Mouse (Mus musculus) liver (tissue): ENCODE results near the gene Rnf111.

Source experiments
- DNase-seq: peaks from one replicate; pipeline ENCODE4 v3.0.0-alpha.2; 2020; ENCODE audit warnings: mixed read lengths

Rnf111 gene

DNA sequence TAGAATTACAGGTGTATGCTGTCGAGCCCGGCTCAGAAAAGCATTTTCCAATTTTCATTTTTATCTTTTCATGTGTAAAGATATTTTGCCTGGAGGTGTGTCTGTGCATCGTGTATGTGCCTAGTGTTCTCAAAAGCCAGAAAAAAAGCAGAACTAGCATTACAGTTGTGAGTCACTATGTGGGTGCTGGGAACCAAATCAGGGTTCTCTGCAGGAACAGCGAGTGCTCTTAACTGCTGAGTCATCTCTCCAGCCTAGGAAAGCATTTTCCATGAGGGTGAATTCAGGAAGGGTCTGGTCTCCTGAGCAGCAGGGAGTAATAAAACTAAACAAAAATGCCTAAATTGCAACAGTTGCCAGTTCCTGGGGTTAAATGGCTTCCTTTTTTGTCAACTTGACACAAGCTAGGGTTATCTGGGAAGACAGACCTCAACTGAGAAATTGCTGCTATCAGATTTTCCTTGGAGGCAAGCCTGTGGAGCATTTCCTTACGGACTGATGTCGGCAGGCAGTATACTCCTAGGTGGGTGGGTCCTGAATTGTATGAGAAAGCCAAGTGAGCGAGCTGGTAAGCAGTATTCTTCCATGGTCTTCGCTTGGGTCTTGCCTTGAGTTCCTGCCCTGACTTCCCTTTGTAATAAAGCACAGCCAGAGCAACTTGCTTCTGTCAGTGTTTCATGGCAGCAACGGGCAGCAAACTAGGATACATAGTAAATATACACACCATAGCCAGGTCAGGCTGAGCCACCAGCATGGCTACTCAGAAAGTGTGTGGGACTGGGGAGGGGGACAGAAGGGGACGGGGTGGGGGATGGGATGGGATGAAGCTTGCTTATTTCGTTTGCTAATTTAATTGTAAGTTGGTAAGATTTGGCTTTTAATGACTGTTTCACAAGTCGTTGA, 111.6 kb downstream of the Rnf111 start:
- no peak for DNase-seq

DNA sequence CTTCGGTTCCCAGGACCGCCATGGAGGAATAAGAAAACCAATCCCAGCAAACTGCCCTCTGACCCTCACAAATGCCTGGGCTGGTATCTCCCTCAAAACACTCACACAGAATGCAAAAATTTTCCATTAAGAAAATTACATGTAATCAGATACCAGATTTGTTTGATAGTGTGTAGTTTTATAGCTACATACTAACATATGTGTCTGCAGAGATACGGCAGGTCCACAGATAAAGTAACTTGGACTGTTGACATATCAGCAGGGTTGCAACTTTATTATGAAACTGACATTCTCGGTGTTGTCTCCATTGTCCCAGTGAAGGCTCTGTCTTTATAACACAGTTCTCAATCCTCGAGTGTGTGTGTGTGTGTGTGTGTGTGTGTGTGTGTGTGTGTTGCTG, 112.5 kb downstream of the Rnf111 start:
- DNase-seq, result no peak

DNA sequence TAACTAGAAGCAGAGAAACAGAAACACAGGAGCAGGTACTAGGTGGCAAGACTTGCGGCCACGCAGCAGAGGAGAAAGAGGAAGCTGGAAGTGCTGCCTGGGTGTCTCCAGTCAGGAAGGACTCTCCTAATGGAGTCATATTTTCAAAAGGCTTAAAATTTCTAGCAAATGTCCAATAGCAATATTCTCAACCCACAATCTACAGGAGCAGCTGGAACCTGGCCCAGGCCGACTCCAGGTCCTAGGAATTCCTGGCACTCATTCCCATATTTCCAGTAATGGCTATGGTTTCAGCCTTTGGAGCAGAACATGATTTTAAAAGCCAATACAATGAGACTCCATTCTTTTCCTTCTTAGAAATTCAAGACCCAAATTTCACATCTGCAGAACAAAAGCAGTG, 114.0 kb downstream of the Rnf111 start:
- DNase-seq, result no peak

DNA sequence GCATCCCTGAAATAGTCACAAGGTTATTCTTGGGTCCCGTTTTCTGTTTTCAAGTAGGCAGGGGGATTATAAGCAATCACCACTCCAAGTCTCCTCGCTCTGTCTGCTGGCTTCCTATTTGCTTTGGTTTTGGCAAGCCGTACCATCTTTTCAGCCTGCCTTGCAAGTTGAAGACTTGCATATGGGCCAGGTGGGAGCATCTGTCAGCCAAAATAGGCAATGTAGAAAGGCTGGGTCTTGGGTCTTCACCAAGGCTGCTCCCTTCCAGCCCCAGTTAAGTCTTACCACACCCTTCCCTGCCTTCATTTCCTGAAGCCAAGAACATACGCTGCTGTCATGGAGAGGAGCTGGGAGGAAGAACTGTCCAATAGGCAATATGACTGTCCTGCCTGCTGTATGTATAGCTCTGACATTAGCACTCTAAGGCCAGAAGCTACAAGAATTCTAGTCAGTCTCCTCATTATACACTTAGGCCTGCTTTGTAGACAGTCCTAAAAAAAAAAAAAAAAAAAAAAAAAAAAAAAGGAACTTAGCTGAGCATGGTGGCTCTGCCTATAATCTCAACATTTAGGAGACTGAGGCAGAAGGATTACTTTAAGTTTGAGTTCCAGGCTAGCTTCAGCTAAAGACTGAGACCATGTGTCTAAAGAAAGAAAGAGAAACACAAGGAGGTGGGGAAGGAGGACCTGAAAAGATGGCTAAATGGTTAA, 116.0 kb downstream of the Rnf111 start:
- DNase-seq, result no peak

DNA sequence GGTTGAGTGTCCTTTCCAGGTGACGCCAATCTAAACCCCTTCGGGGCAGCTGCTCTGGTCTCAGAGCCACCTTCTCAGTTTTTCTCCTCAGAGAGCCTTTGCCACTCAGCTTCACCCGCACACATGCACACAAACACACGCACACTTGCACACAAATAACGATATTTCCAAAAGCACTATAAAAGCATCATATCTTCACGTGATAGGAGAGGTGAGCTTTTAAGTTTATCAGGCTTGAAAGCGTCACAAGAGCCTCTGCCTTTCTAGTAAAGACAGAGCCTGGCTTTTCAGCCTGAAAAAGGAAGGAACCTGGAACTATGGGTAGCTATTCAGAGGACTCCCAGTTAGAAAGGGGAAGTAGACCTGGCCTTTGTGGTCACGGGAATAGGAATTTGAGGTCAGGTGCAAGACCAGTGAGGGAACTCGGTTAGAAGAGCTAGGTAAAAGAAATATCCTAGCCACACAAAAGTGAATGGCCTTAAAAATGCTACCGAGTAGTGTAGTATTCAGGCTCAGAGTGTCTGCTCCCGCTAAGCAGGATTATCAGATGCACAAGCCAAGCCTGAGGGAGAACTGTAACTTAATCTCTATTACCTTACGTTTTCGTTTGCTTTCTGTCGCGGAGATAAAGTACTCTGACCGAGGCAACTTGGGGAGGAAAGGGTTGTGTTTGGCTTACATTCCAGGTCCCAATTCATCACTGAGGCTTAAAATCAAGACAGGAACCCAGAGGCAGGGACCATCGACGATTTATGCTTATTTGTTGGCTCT, 118.4 kb downstream of the Rnf111 start:
- DNase-seq, result peak; percentile 8

DNA sequence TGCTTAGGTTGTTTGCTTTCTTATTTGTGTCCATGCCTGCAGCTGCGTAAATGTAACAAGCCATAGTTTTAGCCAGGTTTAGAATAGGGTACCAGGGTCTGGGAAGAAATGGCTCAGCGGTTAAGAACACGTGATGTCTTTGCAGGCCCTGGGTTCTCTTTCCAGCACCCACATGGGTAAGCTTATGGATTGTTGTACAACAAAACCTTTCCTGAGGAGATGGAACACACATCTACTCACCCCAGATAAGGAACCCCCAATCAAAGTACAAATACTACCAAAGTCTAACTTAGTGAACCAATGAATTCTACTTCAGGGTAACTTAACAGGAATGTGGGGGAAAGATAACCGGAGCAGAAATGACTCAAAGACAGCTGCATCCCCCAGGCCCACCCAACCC, 119.0 kb downstream of the Rnf111 start:
- no peak for DNase-seq

DNA sequence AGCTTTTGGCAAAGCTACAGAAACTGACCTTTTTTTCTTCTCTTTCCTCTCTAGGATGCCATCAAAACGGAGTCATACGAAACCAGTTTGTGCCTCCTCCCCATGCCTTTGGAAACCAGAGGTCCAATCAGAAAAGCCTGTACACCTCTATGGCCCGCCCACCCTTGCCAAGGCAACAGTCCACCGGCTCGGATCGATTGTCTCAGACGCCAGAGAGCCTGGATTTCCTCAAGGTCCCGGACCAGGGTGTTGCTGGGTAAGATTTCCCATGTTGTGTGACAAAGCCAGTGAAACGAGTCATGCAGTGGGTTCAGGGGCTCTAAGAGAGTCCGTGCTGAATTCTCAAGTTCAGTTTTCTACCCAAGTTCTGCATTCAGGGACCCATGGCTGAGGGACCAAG, 119.8 kb downstream of the Rnf111 start:
- DNase-seq, result no peak

DNA sequence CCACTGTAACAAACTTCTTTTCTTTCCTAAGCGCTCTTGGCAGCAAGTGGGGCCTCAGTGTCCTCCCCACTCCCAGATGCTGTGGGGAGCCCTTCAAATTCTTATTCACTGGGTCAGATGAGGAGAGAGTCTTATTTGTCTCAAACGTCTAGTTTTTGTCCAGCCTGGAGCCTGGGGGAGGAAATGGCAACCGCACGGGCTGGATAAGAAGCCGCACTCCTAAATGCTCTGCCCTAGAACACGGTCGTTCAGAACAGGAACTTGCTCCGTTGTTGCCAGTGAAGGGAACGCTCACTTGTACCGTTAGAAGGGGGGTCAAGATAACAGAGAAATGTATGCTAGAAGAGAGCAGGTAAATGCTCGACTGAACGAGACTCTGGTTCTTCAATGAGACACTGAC, 121.4 kb downstream of the Rnf111 start:
- no peak for DNase-seq

DNA sequence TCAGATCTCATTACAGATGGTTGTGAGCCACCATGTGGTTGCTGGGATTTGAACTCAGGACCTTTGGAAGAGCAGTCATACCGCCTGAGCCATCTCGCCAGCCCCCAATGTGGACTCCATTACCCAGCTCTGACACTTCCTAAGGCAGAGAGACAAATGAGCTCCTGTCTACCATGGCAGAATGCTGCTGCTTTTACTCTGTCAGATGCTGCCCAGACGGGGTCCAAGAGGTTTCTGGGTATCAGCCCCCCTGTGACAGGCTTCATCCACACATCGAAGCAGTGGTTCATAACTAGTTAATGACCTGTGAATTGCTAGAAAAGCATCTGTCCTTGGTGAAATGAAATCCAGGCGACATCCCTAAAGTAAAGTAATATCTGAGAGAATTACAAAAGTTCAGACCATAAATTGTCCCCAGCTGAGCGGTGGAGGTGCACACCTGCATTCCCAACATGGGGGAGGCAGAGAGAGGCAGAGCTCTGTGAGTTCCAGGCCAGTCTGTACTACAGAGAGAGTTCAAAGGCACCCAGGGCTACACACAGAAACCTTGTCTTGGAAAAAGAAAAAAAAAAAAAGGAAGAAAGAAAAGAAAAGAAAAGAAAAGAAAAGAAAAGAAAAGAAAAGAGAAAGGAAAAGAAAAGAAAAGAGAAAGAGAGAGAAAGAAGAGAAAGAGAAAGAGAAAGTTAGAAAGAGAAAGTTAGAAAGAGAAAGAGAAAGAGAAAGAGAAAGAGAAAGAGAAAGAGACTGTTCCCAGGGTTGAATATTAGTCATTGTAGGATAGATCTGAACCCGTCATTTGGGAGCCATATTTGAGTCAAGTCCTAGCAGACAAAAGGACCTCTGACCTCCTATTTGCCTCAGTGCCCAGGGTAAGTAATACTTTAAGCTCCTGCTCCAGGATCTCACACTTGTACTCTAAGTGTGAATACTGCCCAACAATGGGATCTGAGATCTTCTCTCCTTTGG, 123.7 kb downstream of the Rnf111 start:
- DNase-seq, result no peak
